Mouse (Mus musculus): ENCODE results near the gene Gm37419. TPM values are rescaled to one million over a fixed set of nuclear protein-coding genes. Genes with fewer than 3 reads are reported as not detected.

Gm37419 gene
- polyA plus RNA-seq, 1 experiment from 2014 or later = not detected

DNA sequence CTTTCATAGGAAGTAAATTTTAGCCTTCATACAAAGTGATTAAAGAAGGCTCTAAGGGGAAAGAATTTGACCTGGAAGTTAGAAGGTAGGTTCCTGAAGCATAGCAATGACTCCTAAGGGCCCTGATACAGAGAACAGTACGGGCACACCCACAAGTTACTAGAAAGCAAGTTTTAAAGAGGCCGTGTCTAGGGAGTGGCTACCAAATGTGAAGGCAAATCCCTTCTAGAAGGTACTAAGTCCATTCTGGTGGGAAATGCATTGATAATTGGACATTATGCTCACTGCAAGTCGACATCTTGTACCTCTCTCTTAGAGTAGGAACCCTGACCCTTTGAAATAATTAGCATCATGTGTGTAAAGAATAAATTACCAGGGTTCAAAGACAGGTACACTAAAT, 48.1 kb downstream of the Gm37419 start:
- Histone ChIP-seq H3K9me3 (ENCODE audit: low read length) (no peaks in the 10 kb centered on the region), H3K4me3 (ENCODE audit: low read length) (no peak overlapping the region), H3K9ac (replicated peaks; ENCODE audit: low read length) (no peak overlapping the region), H3K36me3 (ENCODE audit: insufficient read depth, low read length) (no peaks in the 10 kb centered on the region), H3K27ac (ENCODE audit: low read length) (no peak overlapping the region), H3K27me3 (ENCODE audit: insufficient read depth, low read length) (no peaks in the 10 kb centered on the region), H3K4me2 (replicated peaks; ENCODE audit: low read depth, low read length) (no peak overlapping the region), H3K4me1 (ENCODE audit: insufficient read depth, low read length) (no peaks in the 10 kb centered on the region)
- WGBS = 91% methylated on average over 3 of the region's 3 CpGs
- no peak for ATAC-seq (ENCODE audit: low FRiP score, low TSS enrichment)

Other genes with a start within 250 kb of the Gm37419 start
- gene Sst, start 97.5 kb upstream of the Gm37419 start, polyA plus RNA-seq (2015; fragmentation: Nextera tagmentation; extraction: Ambion mirVana) = 1.1 and 1.5 TPM in 2 replicates
- gene Rtp2, start 56.1 kb upstream of the Gm37419 start, polyA plus RNA-seq (2015; fragmentation: Nextera tagmentation; extraction: Ambion mirVana) = not detected in 2 replicates
- 0.84 and 0.94 TPM in 2 replicates for gene Bcl6, start 370 bp downstream of the Gm37419 start, polyA plus RNA-seq (2015; fragmentation: Nextera tagmentation; extraction: Ambion mirVana)

Data from kidney, embryonic 16.5 days (tissue).